Mouse (Mus musculus) liver, embryonic 16.5 days (tissue): ENCODE data around the gene Gm10717. TPM values are rescaled to one million over a fixed set of nuclear protein-coding genes. Genes with fewer than 3 reads are reported as not detected.
"Not testable (repeated sequence)": the region's sequence is repeated elsewhere in the genome, so short reads cannot be mapped to it uniquely, and the experiment has no call there.

Experiments
- ATAC-seq: fragments of 200-750 bp; cut with Nextera tagmentation; 2 replicates; pipeline ENCODE4 v1.8.0; 2017; ENCODE audit warnings: low read depth, mild to moderate bottlenecking, moderate number of reproducible peaks, moderate library complexity
- H3K27ac ChIP-seq: fragments of 300-500 bp; sonication (generic); 2 replicates; pipeline ENCODE4 v1.5.1; 2014; ENCODE audit warnings: mild to moderate bottlenecking, low read length
- H3K27me3 ChIP-seq: fragments of 300-500 bp; sonication (generic); 2 replicates; pipeline ENCODE4 v1.6.1; 2014; ENCODE audit warnings: low read depth, low read length, mixed read lengths; ENCODE audit not compliant: control insufficient read depth, insufficient read depth
- H3K36me3 ChIP-seq: fragments of 300-500 bp; sonication (generic); 2 replicates; pipeline ENCODE4 v1.6.1; 2014; ENCODE audit warnings: mild to moderate bottlenecking; ENCODE audit not compliant: control insufficient read depth, insufficient read depth
- H3K4me1 ChIP-seq: fragments of 300-500 bp; sonication (generic); 2 replicates; pipeline ENCODE4 v1.6.1; 2014; ENCODE audit warnings: low read depth, low read length, mixed read lengths; ENCODE audit not compliant: control insufficient read depth
- H3K4me2 ChIP-seq: fragments of 300-500 bp; sonication (generic); 2 replicates; pipeline ENCODE4 v1.6.1; 2014; ENCODE audit warnings: low read depth, low read length, mixed read lengths
- H3K4me3 ChIP-seq: fragments of 300-500 bp; sonication (generic); 2 replicates; pipeline ENCODE4 v1.5.1; 2014; ENCODE audit warnings: low read depth, mild to moderate bottlenecking, low read length
- H3K9ac ChIP-seq: fragments of 300-500 bp; sonication (generic); 2 replicates; pipeline ENCODE4 v1.6.1; 2014; ENCODE audit warnings: low read depth, low read length
- H3K9me3 ChIP-seq: fragments of 300-500 bp; sonication (generic); replicated peaks from 2 replicates; pipeline ENCODE4 v1.6.1; 2016; ENCODE audit warnings: low read length; ENCODE audit not compliant: control insufficient read depth
- WGBS: fragments of 180-500 bp; shearing (Covaris S2); extraction: QIAGEN DNeasy Blood & Tissue Kit; methylation state at CpG from one replicate; pipeline ENCODE4 v1.1.7; 2014; ENCODE audit not compliant: insufficient replicate concordance; 5-methylcytosine and 5-hydroxymethylcytosine counted together
- polyA plus RNA-seq: library from polyadenylated mRNA; unstranded; fragments of >200 nt; fragmentation: Nextera tagmentation; extraction: Ambion mirVana; gene quantifications from 2 replicates; pipeline ENCODE4 v1.2.1, GENCODE M21; 2015

Gm10717 gene
- polyA plus RNA-seq: not detected in 2 replicates

GRCm38 (mm10) chr9:3024912-3025467 is at the start of gene Gm10717:
Gm10717 (plus strand) TSS chr9:3025417.
- not testable (repeated sequence) for H3K27ac ChIP-seq, H3K27me3 ChIP-seq, H3K9me3 ChIP-seq, H3K4me1 ChIP-seq, H3K4me3 ChIP-seq, H3K36me3 ChIP-seq, H3K9ac ChIP-seq, H3K4me2 ChIP-seq, ATAC-seq
- 63% methylated on average over 12 of the region's 12 CpGs for WGBS

GRCm38 (mm10) chr9:3000445-3000972 is 24.7 kb upstream of the Gm10717 start, which contains the start of gene Gm10722:
Gm10722 (plus strand) TSS chr9:3000922.
- H3K27ac ChIP-seq, H3K4me3 ChIP-seq, H3K4me2 ChIP-seq, H3K27me3 ChIP-seq, H3K9ac ChIP-seq, H3K9me3 ChIP-seq, H3K36me3 ChIP-seq, H3K4me1 ChIP-seq, ATAC-seq: not testable (repeated sequence)
- WGBS: 53% methylated on average over 12 of the region's 12 CpGs

- not testable (repeated sequence) for H3K9ac ChIP-seq, H3K9me3 ChIP-seq
- WGBS: 48% methylated on average over 8 of the region's 8 CpGs
Observed at GRCm38 (mm10) chr9:3001006-3001405, 24.2 kb upstream of the Gm10717 start.

GRCm38 (mm10) chr9:3001948-3002659 is 23.1 kb upstream of the Gm10717 start:
- peak; percentile 68 for ATAC-seq
- H3K4me1 ChIP-seq, H3K9me3 ChIP-seq, H3K27me3 ChIP-seq, H3K27ac ChIP-seq, H3K4me3 ChIP-seq, H3K4me2 ChIP-seq, H3K36me3 ChIP-seq, H3K9ac ChIP-seq: not testable (repeated sequence)
- WGBS: 44% methylated on average over 8 of the region's 11 CpGs

More at GRCm38 (mm10) chr9:3001006-3001405, 24.2 kb upstream of the Gm10717 start:
- H3K27ac ChIP-seq, H3K36me3 ChIP-seq, H3K4me3 ChIP-seq, H3K4me1 ChIP-seq, H3K4me2 ChIP-seq, H3K27me3 ChIP-seq, ATAC-seq: not testable (repeated sequence)

- not testable (repeated sequence) for H3K36me3 ChIP-seq, H3K4me3 ChIP-seq, H3K9me3 ChIP-seq, H3K27me3 ChIP-seq, ATAC-seq, H3K27ac ChIP-seq, H3K4me2 ChIP-seq, H3K4me1 ChIP-seq, H3K9ac ChIP-seq
- 60% methylated on average over 6 of the region's 14 CpGs for WGBS
Observed at GRCm38 (mm10) chr9:3002794-3003396, 22.3 kb upstream of the Gm10717 start, which contains the start of gene Gm11168. Gm11168 (plus strand) TSS chr9:3003346.

GRCm38 (mm10) chr9:3006179-3006578 is 19.0 kb upstream of the Gm10717 start:
- not testable (repeated sequence) for H3K27ac ChIP-seq, H3K4me2 ChIP-seq, H3K9ac ChIP-seq, H3K4me3 ChIP-seq, H3K36me3 ChIP-seq, H3K4me1 ChIP-seq, H3K9me3 ChIP-seq, ATAC-seq, H3K27me3 ChIP-seq
- 61% methylated on average over 1 of the region's 5 CpGs for WGBS

- WGBS: 56% methylated on average over 7 of the region's 8 CpGs
- not testable (repeated sequence) for H3K27me3 ChIP-seq, H3K4me1 ChIP-seq, H3K9ac ChIP-seq, H3K27ac ChIP-seq, ATAC-seq, H3K9me3 ChIP-seq, H3K4me2 ChIP-seq, H3K4me3 ChIP-seq, H3K36me3 ChIP-seq
Observed at GRCm38 (mm10) chr9:3006636-3007035, 18.6 kb upstream of the Gm10717 start.

GRCm38 (mm10) chr9:3007272-3007671 is 17.9 kb upstream of the Gm10717 start:
- not testable (repeated sequence) for ATAC-seq, H3K9me3 ChIP-seq, H3K36me3 ChIP-seq, H3K4me1 ChIP-seq, H3K4me2 ChIP-seq, H3K9ac ChIP-seq, H3K27ac ChIP-seq, H3K4me3 ChIP-seq, H3K27me3 ChIP-seq
- WGBS: 58% methylated on average over 6 of the region's 9 CpGs

GRCm38 (mm10) chr9:3009331-3009730 is 15.9 kb upstream of the Gm10717 start:
- H3K4me3 ChIP-seq, ATAC-seq, H3K9me3 ChIP-seq, H3K4me1 ChIP-seq, H3K4me2 ChIP-seq, H3K27me3 ChIP-seq, H3K9ac ChIP-seq, H3K27ac ChIP-seq, H3K36me3 ChIP-seq: not testable (repeated sequence)
- no CpG with 5 or more reads among the region's 5 CpGs for WGBS
